Mouse (Mus musculus): ENCODE results near the gene Gm42957.
"Not testable (repeated sequence)": the region's sequence is repeated elsewhere in the genome, so short reads cannot be mapped to it uniquely, and the experiment has no call there.

Gene Gm42957

GRCm38 (mm10) chr3:96623201-96623600 is 12.1 kb upstream of the Gm42957 start:
- DNase-seq (ENCODE audit: low spot score in 2 of 2), result no peak

GRCm38 (mm10) chr3:96629729-96630600 is 5.3 kb upstream of the Gm42957 start, which contains the start of gene Rbm8a:
Gene Rbm8a (plus strand): TSS chr3:96629933.
- peak; percentile 90 to 93 for DNase-seq (ENCODE audit: low spot score in 2 of 2)

GRCm38 (mm10) chr3:96632058-96632457 is 3.2 kb upstream of the Gm42957 start:
- DNase-seq (ENCODE audit: low spot score in 2 of 2), result no peak

- DNase-seq (ENCODE audit: low spot score in 2 of 2), result no peak
Measured at GRCm38 (mm10) chr3:96634015-96634414, 1.3 kb upstream of the Gm42957 start.

GRCm38 (mm10) chr3:96635906-96636305 is 632 bp downstream of the Gm42957 start:
- DNase-seq (ENCODE audit: low spot score in 2 of 2), result no peak

GRCm38 (mm10) chr3:96636448-96636847 is 1.2 kb downstream of the Gm42957 start:
- DNase-seq (ENCODE audit: low spot score in 2 of 2), result no peak

GRCm38 (mm10) chr3:96639219-96639618 is 3.9 kb downstream of the Gm42957 start:
- DNase-seq (ENCODE audit: low spot score in 2 of 2), result peak; percentile 56 to 72

GRCm38 (mm10) chr3:96645018-96645649 is 9.9 kb downstream of the Gm42957 start, which contains the start of gene Itga10:
Gene Itga10 (plus strand): TSS chr3:96645584.
- DNase-seq (ENCODE audit: low spot score in 2 of 2), result peak in 1 of 2 experiments; percentile 24

GRCm38 (mm10) chr3:96647365-96647764 is 12.1 kb downstream of the Gm42957 start:
- DNase-seq (ENCODE audit: low spot score in 2 of 2), result no peak

GRCm38 (mm10) chr3:96660901-96661300 is 25.6 kb downstream of the Gm42957 start:
- no peak for DNase-seq (ENCODE audit: low spot score in 2 of 2)

- no peak for DNase-seq (ENCODE audit: low spot score in 2 of 2)
Measured at GRCm38 (mm10) chr3:96662731-96663316, 27.6 kb downstream of the Gm42957 start.

- DNase-seq (ENCODE audit: low spot score in 2 of 2), result peak; percentile 39 to 58
Measured at GRCm38 (mm10) chr3:96663432-96664239, 28.4 kb downstream of the Gm42957 start.

- not testable (repeated sequence) for DNase-seq (ENCODE audit: low spot score in 2 of 2)
Measured at GRCm38 (mm10) chr3:96665732-96666363, 30.6 kb downstream of the Gm42957 start.

GRCm38 (mm10) chr3:96666916-96667315 is 31.6 kb downstream of the Gm42957 start:
- DNase-seq (ENCODE audit: low spot score in 2 of 2), result no peak

- DNase-seq (ENCODE audit: low spot score in 2 of 2), result no peak
Measured at GRCm38 (mm10) chr3:96667316-96667715, 32.0 kb downstream of the Gm42957 start.

GRCm38 (mm10) chr3:96668424-96669067 is 33.3 kb downstream of the Gm42957 start:
- no peak for DNase-seq (ENCODE audit: low spot score in 2 of 2)

GRCm38 (mm10) chr3:96669727-96670468 is 34.6 kb downstream of the Gm42957 start, which contains the start of gene Ankrd35:
Gene Ankrd35 (plus strand): TSS chr3:96670131.
- DNase-seq (ENCODE audit: low spot score in 2 of 2), result peak; percentile 75 to 86

- no peak for DNase-seq (ENCODE audit: low spot score in 2 of 2)
Measured at GRCm38 (mm10) chr3:96671519-96671918, 36.2 kb downstream of the Gm42957 start.

GRCm38 (mm10) chr3:96673514-96673913 is 38.2 kb downstream of the Gm42957 start:
- DNase-seq (ENCODE audit: low spot score in 2 of 2), result no peak

- no peak for DNase-seq (ENCODE audit: low spot score in 2 of 2)
Measured at GRCm38 (mm10) chr3:96674442-96674841, 39.2 kb downstream of the Gm42957 start.

Data from natural killer cell, adult 2 months (primary cell).